Mouse (Mus musculus): Measurements from ENCODE around the gene Pigv. TPM values are rescaled to one million over a fixed set of nuclear protein-coding genes. Genes with fewer than 3 reads are reported as not detected.

The Pigv gene
- 10 to 100 TPM; 11.5 to 12.8 TPM for total RNA-seq (2021)

DNA sequence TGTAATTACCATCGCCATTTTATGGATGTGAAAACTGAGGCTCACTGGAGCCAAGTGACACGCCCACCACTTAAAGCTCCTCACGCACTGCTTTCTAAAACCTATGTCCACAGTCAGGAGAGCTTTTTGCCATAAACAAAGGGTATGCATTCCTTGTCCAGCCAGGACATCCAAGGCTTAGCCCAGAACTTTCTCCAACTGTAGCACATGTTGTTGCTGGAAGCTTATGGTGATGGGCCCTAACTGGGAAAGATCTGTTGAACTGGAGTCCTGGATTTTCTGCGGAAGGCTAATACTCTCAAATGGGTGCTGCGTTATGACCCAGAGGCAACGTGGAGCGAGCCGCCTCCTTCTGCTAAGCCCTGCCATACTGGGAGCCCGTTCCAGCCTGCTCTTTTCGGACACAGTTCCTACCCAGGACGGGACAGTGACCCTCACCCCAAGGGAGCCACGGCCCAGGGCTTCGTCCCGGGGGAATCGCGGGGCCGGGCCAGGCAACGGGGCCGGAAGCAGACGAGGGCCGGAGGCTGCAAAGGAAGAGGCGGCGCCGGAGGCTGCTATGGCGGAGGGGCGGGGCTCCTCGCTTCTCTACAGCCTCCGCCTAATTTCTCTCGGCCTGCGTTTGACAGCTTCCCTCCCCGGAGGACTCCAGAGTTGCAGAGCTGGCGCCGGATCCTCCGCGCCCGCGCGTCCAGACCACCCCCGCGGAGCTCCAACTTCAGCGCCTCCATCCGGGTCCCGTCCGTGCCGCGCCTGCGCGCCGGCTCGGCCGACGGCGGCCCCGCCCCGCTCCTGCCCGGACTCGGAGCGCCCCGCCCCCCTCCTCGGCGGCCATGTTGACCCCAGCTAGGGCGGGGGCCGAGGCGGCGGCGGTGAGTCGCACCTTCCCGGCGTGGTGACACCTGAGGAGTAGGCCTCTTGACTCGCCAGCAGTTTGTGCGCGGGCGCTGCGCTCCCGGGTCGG, at the start of gene Pigv:
Pigv (minus strand) TSS at position 767 of the 964 bp plus-strand sequence.
- peak; percentile 96 for DNase-seq

GRCm38 (mm10) chr4:133719791-133720190, 47.3 kb upstream of the Pigv start:
- intact Hi-C loops (cut with DNase I) = no loop called here
- DNase-seq = no peak

More for the DNA sequence above, at the start of gene Pigv:
- intact Hi-C loops (cut with DNase I) = loop anchor here (2.0 to 5.0 kb wide), 3 partner anchors 81 to 157 kb away; no protein-coding TSS in a partner anchor

GRCm38 (mm10) chr4:133712755-133713154, 40.3 kb upstream of the Pigv start:
- intact Hi-C loops (cut with DNase I) = no loop called here
- DNase-seq = no peak

GRCm38 (mm10) chr4:133711307-133712076, 39.0 kb upstream of the Pigv start:
- DNase-seq = no peak
- intact Hi-C loops (cut with DNase I) = no loop called here

DNA sequence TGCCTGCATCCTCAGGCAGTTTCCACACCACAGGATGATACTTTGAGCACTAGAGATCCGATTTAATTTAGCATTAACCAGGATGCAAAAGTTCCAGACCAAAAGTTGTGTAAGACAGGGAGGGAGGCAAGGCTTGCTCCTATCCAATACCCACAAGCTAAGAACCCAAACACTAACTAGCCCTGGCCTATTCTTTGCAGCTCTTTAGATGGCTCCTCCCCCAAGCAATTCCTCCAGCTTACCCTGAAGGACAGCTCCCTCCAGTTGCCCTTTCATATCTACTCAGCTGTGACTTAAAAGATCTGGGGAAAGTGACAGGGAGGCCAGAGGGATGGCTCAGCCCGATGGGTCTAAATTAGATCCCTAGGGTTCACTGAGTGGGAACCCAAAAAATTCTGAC, 36.9 kb upstream of the Pigv start:
- intact Hi-C loops (cut with DNase I) = no loop called here
- no peak for DNase-seq

DNA sequence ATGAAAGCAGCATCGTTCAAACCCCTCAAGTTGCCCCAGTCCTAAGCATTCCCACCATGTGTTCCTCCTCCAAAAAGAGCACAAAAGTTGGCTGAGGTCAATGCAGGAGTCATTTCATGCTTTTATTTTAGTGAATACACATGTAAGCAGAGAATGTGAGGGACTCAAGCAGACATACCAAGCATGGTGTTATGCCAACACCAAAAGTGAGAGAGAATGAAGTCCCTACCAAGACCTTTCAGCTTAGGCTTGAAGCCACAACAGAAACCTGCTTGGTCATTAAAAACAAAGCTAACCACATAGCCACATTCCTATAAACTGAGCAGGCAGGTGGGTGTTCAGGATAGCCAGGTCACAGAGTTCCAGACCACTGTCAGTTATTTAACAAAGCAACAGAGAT, 35.0 kb upstream of the Pigv start:
- intact Hi-C loops (cut with DNase I) = no loop called here

GRCm38 (mm10) chr4:133706956-133707355, 34.5 kb upstream of the Pigv start:
- intact Hi-C loops (cut with DNase I) = no loop called here
- no peak for DNase-seq

More for the DNA sequence above, 35.0 kb upstream of the Pigv start:
- no peak for DNase-seq

DNA sequence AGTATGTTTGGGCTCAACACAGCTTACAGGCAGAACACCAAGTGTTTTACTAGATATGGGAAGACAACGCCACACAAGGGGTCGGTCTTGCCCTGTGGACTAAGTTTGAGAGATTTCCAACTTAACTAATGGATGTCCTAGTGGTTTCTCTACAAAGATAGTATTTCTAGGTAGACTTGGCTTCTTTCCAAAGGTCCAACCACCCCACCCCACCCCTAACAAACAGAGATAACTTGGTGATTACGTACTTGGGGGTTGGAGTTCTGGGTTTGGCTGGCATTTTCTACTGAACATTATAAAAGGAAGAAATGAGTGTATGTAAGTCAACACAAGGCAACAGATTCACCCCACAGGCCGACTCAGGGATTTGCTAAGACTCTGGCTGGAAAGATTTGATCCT, 32.6 kb upstream of the Pigv start:
- intact Hi-C loops (cut with DNase I) = no loop called here
- DNase-seq = no peak

- peak; percentile 36 for DNase-seq
- intact Hi-C loops (cut with DNase I) = no loop called here
These were observed 28.5 kb upstream of the Pigv start for GRCm38 (mm10) chr4:133700905-133701368.

DNA sequence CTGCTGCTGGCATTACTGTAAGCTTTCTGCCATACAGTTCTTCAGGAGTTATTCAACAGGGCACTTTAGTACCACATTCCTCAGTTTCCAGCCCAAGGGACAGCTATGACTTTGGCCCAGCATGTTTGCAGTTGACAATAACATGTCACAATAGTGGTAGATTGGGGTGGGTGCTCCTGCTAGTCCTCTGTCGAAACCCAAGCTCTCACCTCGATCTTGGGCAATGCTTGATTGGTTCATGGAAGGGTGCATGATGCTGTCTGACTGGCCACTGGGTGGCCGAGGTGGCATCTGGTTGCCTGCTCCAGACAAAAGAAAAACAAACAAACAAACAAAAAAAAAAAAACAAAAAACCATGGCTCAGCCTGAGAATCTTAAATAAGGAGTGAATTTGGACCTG, 22.9 kb upstream of the Pigv start:
- intact Hi-C loops (cut with DNase I) = no loop called here
- DNase-seq = no peak

DNA sequence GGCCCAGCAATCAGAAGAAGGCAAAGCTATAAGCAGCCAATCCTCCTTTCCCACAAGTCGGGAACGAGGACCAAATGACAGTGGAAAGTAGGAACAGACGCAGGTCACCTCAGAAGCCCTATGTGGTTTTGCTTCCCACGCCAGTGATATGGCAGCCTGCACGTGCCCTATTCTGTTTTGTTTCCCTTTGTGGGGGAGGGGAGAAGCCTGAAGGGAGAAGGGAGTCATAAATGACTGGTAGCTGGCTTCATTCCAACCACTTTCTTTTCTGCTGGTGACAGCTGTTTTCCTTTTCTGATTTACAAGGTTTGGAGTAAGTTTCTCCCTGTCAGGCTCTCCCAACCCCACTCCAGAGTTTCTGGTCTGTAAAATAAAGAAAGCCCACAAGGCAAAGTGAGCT, 17.8 kb upstream of the Pigv start:
- intact Hi-C loops (cut with DNase I) = no loop called here
- no peak for DNase-seq

DNA sequence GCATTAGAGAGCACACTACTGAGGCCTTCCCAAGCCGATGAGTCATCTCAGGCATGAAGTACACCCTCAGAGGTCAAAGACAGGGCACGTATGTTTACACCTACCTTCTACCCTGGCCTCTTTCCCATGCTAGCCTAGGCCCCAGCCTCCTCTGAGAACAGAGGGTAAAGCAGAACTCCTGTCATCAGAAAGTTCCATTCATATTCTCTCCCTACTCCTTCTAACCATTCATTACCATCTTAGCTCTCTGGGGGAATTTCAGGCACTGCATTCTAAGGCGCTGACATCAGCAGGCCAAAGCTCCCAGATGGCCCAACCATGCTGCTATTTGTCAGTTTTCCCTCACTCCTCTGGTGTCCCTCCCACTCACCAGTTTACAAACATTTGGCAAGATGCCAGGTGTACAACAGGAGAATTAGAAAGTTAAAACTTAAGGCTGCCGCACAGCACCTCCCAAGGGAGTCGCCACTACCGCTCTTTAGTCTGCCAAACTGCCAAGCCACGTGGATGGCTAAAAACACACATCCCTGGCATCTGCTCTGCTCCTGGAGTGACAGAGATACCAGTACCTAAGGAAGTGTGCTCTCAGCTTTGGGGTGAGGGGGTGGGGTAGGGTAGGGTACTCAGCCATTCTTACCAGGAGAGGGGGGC, 16.1 kb upstream of the Pigv start:
- DNase-seq = no peak
- intact Hi-C loops (cut with DNase I) = no loop called here

DNA sequence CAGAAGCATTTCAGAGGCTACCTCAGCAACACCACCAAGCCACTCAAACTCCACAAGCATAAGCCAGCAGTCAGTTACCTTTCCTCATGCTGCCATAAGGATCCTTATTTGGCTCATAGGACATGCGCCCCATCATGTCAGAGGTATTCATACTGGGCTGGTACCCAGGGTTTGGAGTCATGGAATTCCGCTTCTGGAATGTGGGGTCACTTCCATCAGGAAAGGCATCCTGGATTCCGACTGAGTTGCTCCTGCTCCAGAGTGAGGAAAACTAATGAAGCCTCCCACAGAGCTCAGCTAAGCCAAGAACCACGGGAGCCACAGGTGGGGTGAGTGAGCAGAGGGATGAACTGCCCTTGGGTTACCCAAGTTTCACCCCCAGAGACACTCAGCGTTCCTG, 14.7 kb upstream of the Pigv start:
- intact Hi-C loops (cut with DNase I) = no loop called here
- no peak for DNase-seq

GRCm38 (mm10) chr4:133686512-133686911, 14.1 kb upstream of the Pigv start:
- intact Hi-C loops (cut with DNase I) = no loop called here
- no peak for DNase-seq

DNA sequence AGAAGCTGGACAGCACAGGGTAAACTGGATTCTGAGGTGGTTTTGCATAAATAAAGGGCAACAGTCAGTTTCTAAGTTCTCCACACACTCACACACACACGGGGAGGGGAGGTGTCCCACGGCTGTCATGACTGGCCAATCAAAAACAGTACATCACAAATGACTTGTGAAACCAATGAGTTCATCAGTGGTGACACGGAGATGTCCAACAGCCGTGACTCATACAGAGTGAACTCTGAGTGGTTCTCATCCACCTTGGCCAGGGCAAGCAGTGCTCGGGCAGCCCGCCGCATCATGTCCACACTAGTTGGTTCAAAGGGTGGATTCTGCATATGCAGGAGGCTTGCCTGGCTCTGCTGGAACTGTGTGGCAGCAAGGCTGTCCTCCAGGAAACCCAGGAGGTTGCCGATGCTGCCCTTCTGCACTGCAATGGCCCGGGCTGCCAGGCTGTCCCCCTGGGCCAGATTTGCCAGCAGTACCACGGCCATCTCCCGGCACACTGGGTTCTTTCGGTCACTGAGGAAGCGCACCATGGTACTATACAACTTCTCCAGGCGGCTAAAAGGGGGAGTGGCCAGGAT, 7.8 kb upstream of the Pigv start:
- intact Hi-C loops (cut with DNase I) = no loop called here
- DNase-seq = no peak

- intact Hi-C loops (cut with DNase I) = no loop called here
- no peak for DNase-seq
These were observed 7.2 kb upstream of the Pigv start for GRCm38 (mm10) chr4:133679629-133680028.

GRCm38 (mm10) chr4:133677266-133677665, 4.8 kb upstream of the Pigv start:
- intact Hi-C loops (cut with DNase I) = no loop called here
- DNase-seq = no peak

DNA sequence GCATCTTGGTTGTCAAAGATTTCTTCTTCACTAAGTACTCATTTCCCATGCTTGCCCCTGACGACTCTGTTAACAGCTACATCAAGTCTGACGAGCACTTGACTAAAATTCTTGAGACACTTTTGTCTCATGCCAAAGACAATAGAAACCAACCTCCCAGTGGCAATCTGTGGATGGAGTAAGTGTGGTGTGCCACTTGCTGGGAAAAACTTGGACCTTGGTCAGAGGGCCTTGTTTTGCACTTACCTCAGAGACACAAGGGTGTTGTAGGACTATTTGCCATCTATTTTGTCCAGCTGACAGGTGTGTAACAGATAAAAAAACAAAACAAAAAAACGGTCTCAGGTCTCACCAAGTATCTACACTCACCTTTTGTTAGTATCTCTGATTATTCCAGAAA, 3.7 kb upstream of the Pigv start:
- intact Hi-C loops (cut with DNase I) = no loop called here
- no peak for DNase-seq

DNA sequence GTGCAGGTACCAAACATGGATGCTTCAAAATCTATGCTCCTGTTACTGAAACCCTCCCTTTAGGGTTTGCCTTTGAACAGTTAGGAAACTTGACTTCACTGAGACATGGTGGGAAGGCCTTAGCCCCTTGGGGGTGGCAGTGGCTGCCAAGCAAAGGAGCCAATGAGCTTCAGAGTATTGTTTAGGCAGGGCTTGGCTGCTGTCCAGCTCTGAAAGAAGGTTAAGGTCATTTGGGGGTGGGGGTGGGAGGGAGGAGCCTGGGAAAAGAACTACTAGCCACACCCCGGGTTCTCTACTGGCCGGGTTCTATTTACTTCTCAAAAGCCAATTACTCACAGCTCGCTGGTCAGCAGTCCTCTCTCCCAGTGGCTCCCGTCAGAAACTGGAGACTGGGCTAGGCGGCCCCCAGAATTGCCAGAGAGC, 3.2 kb upstream of the Pigv start:
- intact Hi-C loops (cut with DNase I) = no loop called here
- peak; percentile 74 for DNase-seq

DNA sequence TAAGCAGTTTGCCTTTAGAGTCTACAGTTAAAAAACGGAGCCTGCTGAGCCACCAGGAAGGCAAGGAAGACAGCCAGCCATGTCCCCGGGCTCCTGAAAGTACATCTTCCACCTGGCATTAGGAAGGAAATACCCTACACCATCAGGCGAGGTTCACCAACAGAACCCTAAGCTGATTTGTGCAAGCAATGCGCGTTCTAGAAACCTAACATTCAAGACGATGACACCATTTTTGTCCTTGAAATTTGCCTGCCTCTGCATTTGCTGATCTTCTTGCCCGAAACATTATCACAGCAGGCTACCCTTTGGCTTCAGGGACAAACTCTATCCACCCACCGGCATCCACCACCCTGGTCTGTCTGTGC, 1.9 kb upstream of the Pigv start:
- no peak for DNase-seq
- intact Hi-C loops (cut with DNase I) = loop anchor here (5.0 kb wide), 1 partner anchor 138 kb away; no protein-coding TSS in a partner anchor

All from left cerebral cortex, postnatal 4 days (tissue).